16 mouse cellular contexts compared by ENCODE assay signal in the genomic region with DNA sequence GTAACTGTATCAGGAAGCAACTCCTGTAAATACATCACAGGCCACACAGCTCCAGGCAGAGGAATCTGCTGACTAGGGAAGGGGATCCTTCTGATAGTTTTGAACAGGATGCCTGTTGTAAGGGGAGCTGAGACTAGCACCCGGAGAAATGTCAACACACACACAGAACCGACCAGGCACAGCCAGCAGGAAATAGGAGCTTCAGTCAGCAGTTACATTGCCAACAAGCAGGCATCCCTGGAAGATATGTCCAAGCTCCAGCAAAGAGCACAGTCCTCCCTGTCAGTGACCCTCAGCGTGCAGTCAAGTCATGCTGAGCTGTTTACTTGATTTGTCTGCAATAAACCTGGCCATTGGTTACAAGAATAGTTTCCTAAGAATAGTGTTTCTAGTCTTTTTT. TPM values are rescaled to one million over a fixed set of nuclear protein-coding genes. Genes with fewer than 3 reads are reported as not detected.
A peak's percentile ranks its signal among the peaks of the same experiment; 100 is the strongest.
DNase-seq lines count a peak whose midpoint lies in the region.
"Had no signal": no experiment of that assay in that cellular context is flagged by ENCODE, and none has a peak within 500 bp of the region (broad histone marks: within the 10 kb centered on the region; RNA-seq: fewer than 3 reads in every experiment).

No protein-coding gene starts in this region.

- peak; percentile 55 for DNase-seq in gastrocnemius, adult 18-20 months (ENCODE audit: low spot score)
- DNase-seq in gastrocnemius, postnatal 4 days (ENCODE audit: low spot score in 2 of 2): no peak
- DNase-seq in gastrocnemius, postnatal 25 days: peak; percentile 49
- DNase-seq in gastrocnemius, postnatal 36 days: no peak
- DNase-seq in kidney, postnatal 36 days: peak; percentile 23 to 41
- DNase-seq in kidney, postnatal 25 days: no peak
- DNase-seq in adrenal gland, postnatal 14 days: no peak
- DNase-seq: adrenal gland, adult 8-10 months; adrenal gland, postnatal 36 days; cerebellum, adult 18-20 months; cerebellum, adult 9-10 months; cerebellum, postnatal 14 days; heart, adult 18-20 months; heart, postnatal 10 days; heart, postnatal 36 days had no signal

- intact Hi-C loops in gastrocnemius, postnatal 36 days (cut with DNase I): no loop called here

RNA-seq across cellular contexts. Expression of a gene that starts 10.4 kb away (rescaled TPM):
- total RNA-seq in gastrocnemius, adult 18-20 months (2021): 1 to 10 TPM; 2.5 to 2.8 TPM
- 1 to 10 TPM; 4.4 to 4.8 TPM for total RNA-seq in gastrocnemius, postnatal 4 days (2021)
- total RNA-seq in gastrocnemius, postnatal 25 days (2021): 1 to 10 TPM; 2.1 to 2.2 TPM
- total RNA-seq in gastrocnemius, postnatal 36 days (2021): 1 to 10 TPM; 1.8 to 2.1 TPM
- 6.0 and 8.0 TPM in 2 replicates for total RNA-seq in adrenal gland, postnatal 14 days (2021)

RNA-seq across cellular contexts. Expression of a gene that starts 38.1 kb away (rescaled TPM):
- under 1 TPM; 0.16 to 0.19 TPM for total RNA-seq in gastrocnemius, adult 18-20 months (2021)
- total RNA-seq in gastrocnemius, postnatal 4 days (2021): under 1 TPM; 0.26 to 0.27 TPM
- total RNA-seq in gastrocnemius, postnatal 25 days (2021): under 1 TPM; 0.15 to 0.19 TPM
- total RNA-seq in gastrocnemius, postnatal 36 days (2021): under 1 TPM; 0.10 to 0.22 TPM
- total RNA-seq in adrenal gland, postnatal 14 days (2021): 0.26 TPM in 2 replicates
- total RNA-seq: ES-E14 had no signal

Comparison
In these comparisons a context has a peak if more than half of its experiments do, and no peak if none do; other contexts are left out.
1. DNase-seq: peak in gastrocnemius, adult 18-20 months (single experiment), gastrocnemius, postnatal 25 days (single experiment) and kidney, postnatal 36 days (2 of 2); none in gastrocnemius, postnatal 4 days (0 of 2), gastrocnemius, postnatal 36 days (0 of 2), kidney, postnatal 25 days (0 of 2) and adrenal gland, postnatal 14 days (single experiment).